Mouse (Mus musculus) megakaryocyte-erythroid progenitor cell, adult 5-6 weeks (primary cell): ENCODE results near the gene Trim30b. TPM values are rescaled to one million over a fixed set of nuclear protein-coding genes. Genes with fewer than 3 reads are reported as not detected.

Experiments used
- total RNA-seq, 2 experiments: library from RNA; stranded (forward) in 1 of 2; stranded (reverse) in 1 of 2; fragments of 200-1000, 215-1000 nt in 1 of 2; fragments of >200 nt in 1 of 2; fragmentation: Nextera tagmentation in 1 of 2; gene quantifications; 2 replicates each; pipeline ENCODE4 v1.2.3; 2014 to 2017

Trim30b gene
- total RNA-seq, 2 experiments from 2014 or later, result 0.79 TPM; not detected in 1

Other genes with a start within 250 kb of the Trim30b start
- gene Ubqln5, start 240.1 kb downstream of the Trim30b start, total RNA-seq (2014; fragmentation: Nextera tagmentation), result not detected in 2 replicates
- not detected in 2 replicates for gene Ubqln5, start 240.1 kb downstream of the Trim30b start, total RNA-seq (2017)
- not detected in 2 replicates for gene Olfr643, start 232.5 kb downstream of the Trim30b start, total RNA-seq (2014; fragmentation: Nextera tagmentation)
- not detected in 2 replicates for gene Olfr643, start 232.5 kb downstream of the Trim30b start, total RNA-seq (2017)
- gene Ubqln3, start 226.6 kb downstream of the Trim30b start, total RNA-seq (2014; fragmentation: Nextera tagmentation), result not detected in 2 replicates
- gene Ubqln3, start 226.6 kb downstream of the Trim30b start, total RNA-seq (2017), result not detected in 2 replicates
- gene Ubqlnl, start 219.3 kb downstream of the Trim30b start, total RNA-seq (2014; fragmentation: Nextera tagmentation), result not detected in 2 replicates
- gene Ubqlnl, start 219.3 kb downstream of the Trim30b start, total RNA-seq (2017), result not detected in 2 replicates
- gene Olfm5, start 205.1 kb downstream of the Trim30b start, total RNA-seq (2014; fragmentation: Nextera tagmentation), result not detected in 2 replicates
- not detected in 2 replicates for gene Olfm5, start 205.1 kb downstream of the Trim30b start, total RNA-seq (2017)
- 0.92 TPM in 1 of 2 replicates, not detected in the other for gene Olfr648, start 186.5 kb downstream of the Trim30b start, total RNA-seq (2014; fragmentation: Nextera tagmentation)
- gene Olfr648, start 186.5 kb downstream of the Trim30b start, total RNA-seq (2017), result not detected in 2 replicates
- gene Olfr649, start 173.9 kb downstream of the Trim30b start, total RNA-seq (2014; fragmentation: Nextera tagmentation), result not detected in 2 replicates
- not detected in 2 replicates for gene Olfr649, start 173.9 kb downstream of the Trim30b start, total RNA-seq (2017)
- 0.55 and 0.99 TPM in 2 replicates for gene Trim6, start 151.1 kb downstream of the Trim30b start, total RNA-seq (2014; fragmentation: Nextera tagmentation)
- 0.50 TPM in 1 of 2 replicates, not detected in the other for gene Trim6, start 151.1 kb downstream of the Trim30b start, total RNA-seq (2017)
- 7.6 and 21.4 TPM in 2 replicates for gene Trim34a, start 125.4 kb downstream of the Trim30b start, total RNA-seq (2014; fragmentation: Nextera tagmentation)
- gene Trim34a, start 125.4 kb downstream of the Trim30b start, total RNA-seq (2017), result 10.9 and 21.9 TPM in 2 replicates
- 3.0 and 4.3 TPM in 2 replicates for gene Trim5, start 81.8 kb downstream of the Trim30b start, total RNA-seq (2014; fragmentation: Nextera tagmentation)
- 2.8 and 4.8 TPM in 2 replicates for gene Trim5, start 81.8 kb downstream of the Trim30b start, total RNA-seq (2017)
- gene Trim12a, start 54.4 kb downstream of the Trim30b start, total RNA-seq (2014; fragmentation: Nextera tagmentation), result 32.7 and 55.7 TPM in 2 replicates
- 52.1 and 54.5 TPM in 2 replicates for gene Trim12a, start 54.4 kb downstream of the Trim30b start, total RNA-seq (2017)
- gene Trim34b, start 40.4 kb downstream of the Trim30b start, total RNA-seq (2014; fragmentation: Nextera tagmentation), result not detected in 2 replicates
- not detected in 2 replicates for gene Trim34b, start 40.4 kb downstream of the Trim30b start, total RNA-seq (2017)
- gene Trim12c, start 16.5 kb downstream of the Trim30b start, total RNA-seq (2014; fragmentation: Nextera tagmentation), result 9.0 and 9.2 TPM in 2 replicates
- 13.4 and 22.0 TPM in 2 replicates for gene Trim12c, start 16.5 kb downstream of the Trim30b start, total RNA-seq (2017)
- not detected in 2 replicates for gene Trim30c, start 31.0 kb upstream of the Trim30b start, total RNA-seq (2014; fragmentation: Nextera tagmentation)
- gene Trim30c, start 31.0 kb upstream of the Trim30b start, total RNA-seq (2017), result 0.95 TPM in 1 of 2 replicates, not detected in the other
- 12.1 and 18.8 TPM in 2 replicates for gene Trim30a, start 95.3 kb upstream of the Trim30b start, total RNA-seq (2014; fragmentation: Nextera tagmentation)
- gene Trim30a, start 95.3 kb upstream of the Trim30b start, total RNA-seq (2017), result 16.0 and 17.6 TPM in 2 replicates
- gene Trim30d, start 138.0 kb upstream of the Trim30b start, total RNA-seq (2014; fragmentation: Nextera tagmentation), result 3.2 and 9.3 TPM in 2 replicates
- gene Trim30d, start 138.0 kb upstream of the Trim30b start, total RNA-seq (2017), result 5.0 and 8.8 TPM in 2 replicates
- gene Olfr651, start 180.2 kb upstream of the Trim30b start, total RNA-seq (2014; fragmentation: Nextera tagmentation), result not detected in 2 replicates
- not detected in 2 replicates for gene Olfr651, start 180.2 kb upstream of the Trim30b start, total RNA-seq (2017)
- gene Olfr652, start 191.0 kb upstream of the Trim30b start, total RNA-seq (2014; fragmentation: Nextera tagmentation), result not detected in 2 replicates
- gene Olfr652, start 191.0 kb upstream of the Trim30b start, total RNA-seq (2017), result not detected in 2 replicates
- not detected in 2 replicates for gene Olfr653, start 207.4 kb upstream of the Trim30b start, total RNA-seq (2014; fragmentation: Nextera tagmentation)
- gene Olfr653, start 207.4 kb upstream of the Trim30b start, total RNA-seq (2017), result not detected in 2 replicates
- not detected in 2 replicates for gene Olfr654, start 217.1 kb upstream of the Trim30b start, total RNA-seq (2014; fragmentation: Nextera tagmentation)
- not detected in 2 replicates for gene Olfr654, start 217.1 kb upstream of the Trim30b start, total RNA-seq (2017)
- gene Olfr655, start 231.9 kb upstream of the Trim30b start, total RNA-seq (2014; fragmentation: Nextera tagmentation), result not detected in 2 replicates
- gene Olfr655, start 231.9 kb upstream of the Trim30b start, total RNA-seq (2017), result 1.8 TPM in 1 of 2 replicates, not detected in the other
- not detected in 2 replicates for gene Olfr656, start 244.1 kb upstream of the Trim30b start, total RNA-seq (2014; fragmentation: Nextera tagmentation)
- not detected in 2 replicates for gene Olfr656, start 244.1 kb upstream of the Trim30b start, total RNA-seq (2017)